Mouse (Mus musculus): ENCODE results near the gene Lama4.
A peak's percentile ranks its signal among the peaks of the same experiment; 100 is the strongest.

GRCm38 (mm10) chr10:39064732-39065131, 99.4 kb downstream of the Lama4 start:
- TF ChIP-seq CTCF (IDR thresholded peaks at IDR 0.05; ENCODE audit: low read depth) (peak; percentile 81), EP300 (IDR thresholded peaks at IDR 0.05; ENCODE audit: low read depth) (no peak)
